Mouse (Mus musculus): ENCODE results near the gene Bcl6b. TPM values are rescaled to one million over a fixed set of nuclear protein-coding genes. Genes with fewer than 3 reads are reported as not detected.

The Bcl6b gene
- polyA plus RNA-seq, 1 experiment from 2014 or later = 3.9 TPM

DNA sequence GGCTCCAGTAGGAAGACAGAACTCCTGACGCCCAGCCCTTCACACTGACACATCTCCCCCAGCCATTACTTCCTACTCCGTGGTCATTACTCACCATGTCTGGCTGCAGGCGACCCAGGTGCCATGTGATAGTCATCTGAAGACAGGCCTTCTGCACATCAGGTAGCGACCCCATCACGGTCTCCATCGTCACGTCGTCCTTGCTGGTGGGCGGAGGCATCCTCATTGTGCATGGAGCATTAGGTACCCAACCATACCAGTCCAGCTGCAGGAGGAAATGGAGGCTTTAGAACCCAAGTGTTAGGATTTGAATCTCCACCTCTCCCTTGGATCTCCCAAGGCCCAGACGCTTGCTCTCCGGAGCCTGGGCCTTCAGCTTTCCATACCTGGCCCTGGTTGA lies 13.0 kb upstream of the Bcl6b start:
- Histone ChIP-seq H3K36me3 (no peaks in the 10 kb centered on the region), H3K4me3 (replicated peaks) (no peak overlapping the region), H3K27ac (no peak overlapping the region), H3K9ac (replicated peaks) (no peak overlapping the region), H3K27me3 (peaks cover 11% of the 10 kb centered on the region), H3K9me3 (no peaks in the 10 kb centered on the region), H3K4me1 (replicated peaks) (peaks cover 22% of the 10 kb centered on the region), H3K4me2 (replicated peaks) (no peak overlapping the region)
- WGBS = 73% methylated on average over 11 of the region's 11 CpGs
- no peak for ATAC-seq

DNA sequence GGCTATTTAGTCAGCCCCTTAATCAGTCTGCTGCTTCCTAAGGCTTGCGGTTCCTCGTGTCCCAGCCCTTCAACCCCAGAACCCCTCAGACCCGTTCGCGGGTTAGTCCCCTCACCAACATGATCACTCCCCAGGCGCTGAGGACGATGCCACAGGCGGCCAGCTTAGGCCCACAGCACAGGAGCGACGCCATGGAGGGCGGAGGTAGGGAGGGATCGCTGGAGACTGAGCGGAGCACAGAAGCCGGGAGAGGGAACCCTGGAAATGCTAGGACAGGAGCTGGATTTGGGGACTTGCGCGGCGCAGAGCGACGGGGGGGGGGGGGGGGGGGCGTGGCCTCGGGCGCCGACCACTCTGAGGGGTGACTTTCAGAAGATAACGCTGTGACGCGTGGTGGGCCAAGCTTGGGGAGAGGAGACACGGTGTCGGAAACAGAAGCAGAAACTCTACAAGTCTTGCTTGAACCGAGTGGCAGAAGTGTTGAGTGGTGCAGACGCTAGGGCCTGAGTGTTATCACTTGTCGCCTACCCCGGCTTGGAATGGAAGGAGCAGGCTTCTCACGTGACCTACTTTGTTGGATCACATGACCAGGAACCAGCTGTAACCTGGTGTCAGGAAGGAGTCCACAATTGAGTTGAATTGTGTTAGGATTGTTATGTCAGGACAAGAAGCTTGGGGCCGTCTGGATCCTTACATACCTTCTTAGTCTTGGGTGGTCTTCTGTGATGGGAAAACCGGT lies 10.1 kb upstream of the Bcl6b start, which contains the start of the genes Gm21988 and Rnasek:
Gm21988 (minus strand) TSS at position 290 of the 739 bp plus-strand sequence.
Rnasek (minus strand) TSS at position 302 of the 739 bp plus-strand sequence.
- Histone ChIP-seq H3K27ac (peak within 1 kb of the TSS; percentile 90), H3K9me3 (no peaks in the 10 kb centered on the region), H3K9ac (replicated peaks) (peak within 1 kb of the TSS; percentile 85), H3K4me3 (replicated peaks) (peak within 1 kb of the TSS; percentile 96), H3K36me3 (peaks cover 13% of the 10 kb centered on the region), H3K4me2 (replicated peaks) (peak within 1 kb of the TSS; percentile 99), H3K4me1 (replicated peaks) (peaks cover 38% of the 10 kb centered on the region), H3K27me3 (peaks cover 3% of the 10 kb centered on the region; the same call in 1 of the 2 replicates)
- peak; percentile 29 for ATAC-seq
- under 1% methylated on average over 35 of the region's 35 CpGs for WGBS

DNA sequence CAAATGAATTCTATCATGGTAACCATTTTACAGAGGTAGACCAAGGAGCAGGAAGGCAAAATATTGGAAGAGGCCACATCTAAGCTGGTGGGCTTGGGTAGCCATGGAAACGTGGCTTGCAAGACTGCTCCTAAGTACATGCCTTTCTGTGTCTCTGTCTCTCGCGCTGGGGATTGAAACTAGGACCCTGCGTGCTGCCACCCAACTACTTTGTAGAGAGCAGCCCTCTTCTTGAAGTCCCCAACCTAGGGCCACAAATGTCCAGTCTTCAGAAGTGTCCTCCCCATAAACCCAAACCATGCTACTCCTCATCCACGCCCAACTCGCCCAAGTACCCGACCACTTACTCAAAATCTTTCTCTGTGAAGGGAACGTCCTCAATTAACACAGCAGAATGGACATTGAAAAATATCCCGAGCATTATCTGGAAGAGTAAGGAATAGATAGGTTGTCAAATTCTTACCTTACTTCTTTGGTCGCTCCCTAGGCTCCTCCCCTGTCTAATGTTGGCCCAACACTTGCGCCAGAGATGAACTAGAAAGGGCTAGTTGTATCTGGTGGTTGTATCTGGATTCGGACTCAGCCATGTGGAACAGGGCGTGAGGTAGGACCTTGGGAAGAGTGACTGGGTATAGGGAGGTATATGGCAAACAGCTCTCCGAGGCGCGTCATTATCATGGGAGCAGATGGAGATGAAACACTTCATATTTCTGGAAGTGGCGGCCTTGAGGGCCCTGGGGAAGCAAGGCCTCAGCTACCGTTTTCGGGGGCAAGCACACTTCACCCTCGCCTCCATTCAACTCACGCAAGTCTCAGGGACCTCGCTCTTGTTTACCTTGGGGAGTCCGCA lies 9.2 kb upstream of the Bcl6b start:
- ATAC-seq = no peak
- peaks cover 18% of the 10 kb centered on the region for H3K36me3 ChIP-seq
- no peaks in the 10 kb centered on the region for H3K27me3 ChIP-seq
- peak overlapping the region; percentile 91 for H3K27ac ChIP-seq
- peaks cover 38% of the 10 kb centered on the region for H3K4me1 ChIP-seq (replicated peaks)
- peak overlapping the region; percentile 96 for H3K4me3 ChIP-seq (replicated peaks)
- WGBS = 13% methylated on average over 23 of the region's 23 CpGs
- H3K9me3 ChIP-seq = no peaks in the 10 kb centered on the region
- peak overlapping the region; percentile 99 for H3K4me2 ChIP-seq (replicated peaks)
- H3K9ac ChIP-seq (replicated peaks) = peak overlapping the region; percentile 85

DNA sequence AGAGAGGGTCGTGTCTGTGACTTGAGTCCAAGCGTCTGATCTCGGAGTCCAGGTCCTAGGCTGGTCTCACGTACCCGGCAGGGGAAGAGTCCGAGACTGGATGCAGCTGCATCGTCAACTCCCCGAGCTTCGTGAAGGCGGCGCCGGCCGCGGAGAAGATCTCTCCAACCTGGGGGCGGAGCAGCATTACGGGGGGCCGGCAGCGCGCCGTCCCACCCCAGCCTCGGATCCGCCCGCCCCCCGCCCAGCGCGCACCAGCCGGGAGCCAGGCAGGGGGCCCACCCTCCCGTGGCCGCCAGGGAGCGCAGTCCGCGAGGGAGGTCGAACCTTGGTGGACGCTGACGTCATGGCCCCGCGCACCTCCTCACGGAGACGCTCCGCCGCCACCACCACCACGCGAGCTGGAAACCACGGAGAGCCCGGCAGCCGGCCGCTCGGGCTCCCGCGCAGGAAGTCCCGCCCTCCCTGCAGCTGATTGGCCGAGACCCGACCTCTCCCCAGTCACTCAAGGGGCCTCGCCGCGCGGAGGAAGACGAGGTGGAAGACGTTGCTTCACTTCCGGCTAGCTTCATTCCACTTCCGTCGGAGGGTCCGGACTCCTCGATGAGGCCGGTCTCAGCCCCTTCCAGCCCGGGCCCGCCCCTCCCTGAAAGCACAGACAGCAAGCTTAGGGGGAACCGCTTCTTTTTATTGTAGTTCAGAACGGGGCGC lies 8.0 kb upstream of the Bcl6b start, which contains the start of gene 0610010K14Rik:
0610010K14Rik (minus strand) TSS at position 458 of the 711 bp plus-strand sequence.
- peak; percentile 95 for ATAC-seq
- Histone ChIP-seq H3K27me3 (no peaks in the 10 kb centered on the region), H3K4me2 (replicated peaks) (peak within 1 kb of the TSS; percentile 99), H3K4me3 (replicated peaks) (peak within 1 kb of the TSS; percentile 96), H3K9ac (replicated peaks) (peak within 1 kb of the TSS; percentile 86), H3K4me1 (replicated peaks) (peaks cover 46% of the 10 kb centered on the region), H3K36me3 (peaks cover 18% of the 10 kb centered on the region), H3K27ac (peak within 1 kb of the TSS; percentile 94), H3K9me3 (no peaks in the 10 kb centered on the region)
- under 1% methylated on average over 70 of the region's 70 CpGs for WGBS

DNA sequence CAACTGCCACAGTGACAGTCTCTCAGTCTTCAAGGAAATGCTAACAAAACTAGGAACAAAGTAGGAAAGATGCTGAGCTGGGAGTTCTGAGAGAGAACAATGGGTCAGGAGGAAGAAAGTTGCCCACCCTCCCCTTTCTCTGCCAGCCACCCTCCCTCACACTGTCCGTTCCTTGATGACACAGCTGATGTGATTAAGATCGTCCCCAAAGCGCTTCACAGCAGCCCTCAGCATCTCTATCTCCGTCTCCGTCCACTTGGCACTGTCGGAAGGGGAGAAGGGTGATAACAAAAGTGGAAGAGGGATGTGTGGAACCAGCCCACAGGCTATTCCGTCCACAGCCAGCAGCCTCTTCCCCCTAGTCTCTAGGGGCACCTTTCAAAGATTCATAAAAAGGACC lies 7.1 kb upstream of the Bcl6b start:
- Histone ChIP-seq H3K4me2 (replicated peaks) (peak overlapping the region; percentile 99), H3K36me3 (peaks cover 18% of the 10 kb centered on the region), H3K27ac (peak overlapping the region; percentile 94), H3K4me1 (replicated peaks) (peaks cover 50% of the 10 kb centered on the region), H3K27me3 (no peaks in the 10 kb centered on the region), H3K9me3 (no peaks in the 10 kb centered on the region), H3K9ac (replicated peaks) (peak overlapping the region; percentile 86), H3K4me3 (replicated peaks) (peak overlapping the region; percentile 96)
- no peak for ATAC-seq
- 33% methylated on average over 7 of the region's 7 CpGs for whole genome bisulfite sequencing

DNA sequence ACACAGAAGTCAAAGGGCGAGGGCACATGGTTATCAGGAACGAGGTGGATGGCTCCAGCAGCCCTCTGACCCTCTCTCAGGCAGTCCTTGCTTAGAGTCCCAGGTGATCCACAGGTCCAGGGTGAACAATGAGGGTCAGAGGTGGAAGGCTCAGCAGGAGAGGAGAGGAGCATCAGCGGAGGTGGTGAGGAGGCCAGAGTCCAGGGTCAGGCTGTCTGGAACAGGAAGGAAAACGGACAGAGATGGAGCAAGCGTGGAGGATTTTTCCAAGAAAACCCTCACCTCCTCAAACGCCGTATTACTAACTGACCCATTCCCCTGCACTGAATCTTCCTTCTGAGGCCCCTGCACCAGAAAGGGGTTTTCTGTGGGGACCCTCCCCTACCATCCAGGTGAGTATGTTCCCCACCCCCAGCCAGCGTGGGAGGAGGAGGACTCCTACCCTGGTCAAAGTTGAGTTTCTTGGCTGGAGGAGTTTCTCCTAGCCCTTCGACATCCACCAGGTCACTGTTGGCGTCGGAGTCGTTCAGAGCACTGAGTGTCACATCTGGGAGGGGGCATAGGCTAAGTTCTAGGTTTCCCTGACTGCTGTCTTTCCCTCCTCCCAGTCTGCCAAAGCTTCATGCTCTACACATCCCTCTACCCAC lies 5.8 kb upstream of the Bcl6b start:
- WGBS = 93% methylated on average over 12 of the region's 12 CpGs
- no peak overlapping the region for H3K9ac ChIP-seq (replicated peaks)
- H3K27ac ChIP-seq = no peak overlapping the region
- peaks cover 7% of the 10 kb centered on the region for H3K27me3 ChIP-seq
- no peak overlapping the region for H3K4me3 ChIP-seq (replicated peaks)
- H3K4me1 ChIP-seq (replicated peaks) = peaks cover 44% of the 10 kb centered on the region
- H3K4me2 ChIP-seq (replicated peaks) = no peak overlapping the region
- H3K36me3 ChIP-seq = peaks cover 18% of the 10 kb centered on the region
- ATAC-seq = no peak
- no peaks in the 10 kb centered on the region for H3K9me3 ChIP-seq

DNA sequence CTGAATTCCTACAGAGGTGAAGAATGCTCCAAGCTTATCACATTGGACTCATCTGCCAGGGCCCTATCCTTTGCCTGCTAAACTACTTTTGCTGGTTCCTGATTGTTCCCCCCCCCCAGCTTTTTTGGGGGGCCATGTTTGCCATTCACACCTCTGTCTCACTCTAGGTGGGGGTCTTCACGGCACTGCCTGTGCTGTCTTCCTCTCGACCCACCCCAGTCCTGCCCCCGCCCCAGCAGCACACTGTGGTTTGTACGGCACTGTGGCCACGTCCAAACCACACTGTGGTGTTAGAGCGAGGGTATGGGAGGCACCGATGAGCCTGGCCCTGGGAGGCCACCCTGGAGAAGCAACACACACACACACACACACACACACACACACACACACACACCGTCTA lies 4.9 kb upstream of the Bcl6b start:
- H3K4me2 ChIP-seq (replicated peaks) = no peak overlapping the region
- no peak for ATAC-seq
- no peak overlapping the region for H3K4me3 ChIP-seq (replicated peaks)
- H3K4me1 ChIP-seq (replicated peaks) = peaks cover 49% of the 10 kb centered on the region
- H3K9ac ChIP-seq (replicated peaks) = no peak overlapping the region
- peaks cover 18% of the 10 kb centered on the region for H3K36me3 ChIP-seq
- peaks cover 16% of the 10 kb centered on the region for H3K27me3 ChIP-seq
- no peaks in the 10 kb centered on the region for H3K9me3 ChIP-seq
- 90% methylated on average over 7 of the region's 8 CpGs for WGBS
- no peak overlapping the region for H3K27ac ChIP-seq

DNA sequence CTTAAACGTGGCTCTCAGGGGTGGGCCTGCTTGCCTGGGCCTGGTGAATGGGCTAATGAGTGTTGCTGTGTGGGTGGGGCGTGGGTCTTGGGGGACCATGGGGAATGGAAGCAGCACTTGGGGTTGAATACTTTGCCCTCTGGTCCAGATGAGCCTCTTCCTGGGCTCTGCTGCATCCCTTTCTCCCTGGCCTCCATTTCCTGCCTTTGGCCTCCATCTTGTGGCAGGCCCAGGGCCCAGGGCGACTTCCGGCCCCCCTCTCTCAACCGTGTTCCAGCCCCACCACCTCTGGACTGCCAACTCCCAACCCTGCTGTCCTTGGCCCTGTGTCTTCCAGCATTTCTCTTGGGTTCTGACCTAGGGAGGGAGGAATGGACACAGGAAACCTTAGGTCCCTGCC lies 4.4 kb upstream of the Bcl6b start:
- no peak for ATAC-seq
- Histone ChIP-seq H3K9ac (replicated peaks) (0 out of 2 replicates have a peak overlapping the region, but pooled peaks have one; percentile 33), H3K9me3 (no peaks in the 10 kb centered on the region), H3K4me1 (replicated peaks) (peaks cover 51% of the 10 kb centered on the region), H3K36me3 (peaks cover 18% of the 10 kb centered on the region), H3K4me3 (replicated peaks) (no peak overlapping the region), H3K4me2 (replicated peaks) (no peak overlapping the region), H3K27me3 (peaks cover 20% of the 10 kb centered on the region), H3K27ac (no peak overlapping the region)
- WGBS = 64% methylated on average over 5 of the region's 5 CpGs

DNA sequence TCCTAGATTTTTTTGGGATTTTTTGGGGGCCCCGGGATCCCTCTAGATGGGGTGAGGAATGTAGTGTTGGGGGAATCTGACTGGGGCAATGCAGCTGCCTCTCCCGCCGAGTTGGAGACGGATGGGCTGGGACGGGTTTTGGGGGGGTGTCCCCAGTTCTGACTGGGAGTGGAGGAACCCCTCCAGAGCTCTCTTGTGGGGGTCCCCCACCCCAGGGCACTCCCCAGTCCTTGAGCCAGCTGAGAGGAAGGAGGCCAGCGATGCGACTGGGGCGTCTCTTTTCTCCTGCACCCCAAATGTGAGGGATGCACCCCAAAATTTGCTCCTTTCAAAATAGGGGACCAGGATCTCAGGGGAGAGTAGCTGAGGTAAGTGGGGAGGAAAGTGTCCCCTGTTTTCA lies 3.4 kb upstream of the Bcl6b start:
- Histone ChIP-seq H3K27me3 (peaks cover 31% of the 10 kb centered on the region), H3K9me3 (no peaks in the 10 kb centered on the region), H3K36me3 (peaks cover 18% of the 10 kb centered on the region), H3K4me3 (replicated peaks) (peak overlapping the region; percentile 33; the same call in 1 of the 2 replicates), H3K27ac (no peak overlapping the region), H3K4me1 (replicated peaks) (peaks cover 47% of the 10 kb centered on the region), H3K4me2 (replicated peaks) (peak overlapping the region; percentile 52), H3K9ac (replicated peaks) (peak overlapping the region; percentile 59)
- 47% methylated on average over 8 of the region's 8 CpGs for WGBS
- no peak for ATAC-seq

DNA sequence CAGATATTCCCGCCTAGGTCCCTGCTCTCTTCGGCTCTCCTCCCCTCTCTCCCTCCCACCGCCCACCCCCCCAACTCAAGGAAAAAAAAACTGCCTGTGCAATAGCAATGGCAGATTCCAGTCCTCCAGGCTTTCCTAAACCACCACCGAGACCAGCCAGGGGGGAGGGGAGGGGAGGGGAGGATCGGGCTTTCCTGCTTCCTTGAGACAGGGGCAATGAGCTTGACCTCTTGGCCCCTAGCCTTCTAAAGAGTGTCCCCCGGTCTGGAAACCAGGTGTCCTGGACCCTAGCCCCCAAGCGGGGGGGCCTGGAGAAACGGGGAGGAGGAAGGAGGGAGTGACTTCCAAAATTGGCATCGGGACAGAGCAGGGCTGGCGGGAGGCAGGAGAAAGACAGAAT lies 2.9 kb upstream of the Bcl6b start:
- Histone ChIP-seq H3K36me3 (peaks cover 18% of the 10 kb centered on the region), H3K4me1 (replicated peaks) (peaks cover 47% of the 10 kb centered on the region), H3K4me2 (replicated peaks) (peak overlapping the region; percentile 52), H3K9ac (replicated peaks) (peak overlapping the region; percentile 59), H3K4me3 (replicated peaks) (peak overlapping the region; percentile 33), H3K9me3 (no peaks in the 10 kb centered on the region), H3K27me3 (peaks cover 35% of the 10 kb centered on the region), H3K27ac (no peak overlapping the region)
- 8% methylated on average over 10 of the region's 10 CpGs for WGBS
- ATAC-seq = no peak

DNA sequence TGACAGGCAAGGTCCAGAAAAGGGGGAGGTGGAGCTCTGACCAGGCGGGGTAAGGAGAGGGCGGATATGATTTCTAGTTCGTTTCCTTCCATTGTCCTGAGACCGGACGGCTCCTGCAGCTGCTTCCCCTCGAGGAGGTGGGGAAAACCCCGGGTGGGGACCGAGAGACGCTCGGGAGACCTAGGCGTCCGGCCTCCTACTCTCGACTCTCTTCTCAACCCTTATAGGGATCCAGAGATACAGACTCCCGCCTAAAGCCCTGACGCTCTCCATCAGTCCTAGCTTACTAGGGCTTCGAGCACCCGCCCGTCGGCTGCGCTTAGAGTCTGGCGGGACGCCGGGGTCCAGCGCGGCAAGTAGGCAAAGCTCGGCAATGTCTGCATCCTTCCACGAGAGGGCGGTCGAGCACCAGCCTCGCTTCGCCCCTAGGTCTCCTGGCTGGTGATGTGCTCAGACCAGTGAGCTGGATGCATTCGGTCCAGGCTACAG lies 685 bp upstream of the Bcl6b start:
- H3K27me3 ChIP-seq = peaks cover 58% of the 10 kb centered on the region
- WGBS = under 1% methylated on average over 32 of the region's 32 CpGs
- peak overlapping the region; percentile 47 for H3K4me2 ChIP-seq (replicated peaks)
- H3K9me3 ChIP-seq = no peaks in the 10 kb centered on the region
- H3K4me3 ChIP-seq (replicated peaks) = peak overlapping the region; percentile 28
- no peak overlapping the region for H3K9ac ChIP-seq (replicated peaks)
- peak; percentile 44; the same call in 1 of the 2 replicates for ATAC-seq
- H3K36me3 ChIP-seq = peaks cover 11% of the 10 kb centered on the region
- H3K27ac ChIP-seq = no peak overlapping the region
- H3K4me1 ChIP-seq (replicated peaks) = peaks cover 43% of the 10 kb centered on the region
